Mouse (Mus musculus): ENCODE measurements at regions not wholly inside any gene's neighbourhood (a gene's known extent, or its start where the extent isn't known, plus 50 kb on each side); places are given as distances from the start of the nearest gene placed in this dataset.

DNA sequence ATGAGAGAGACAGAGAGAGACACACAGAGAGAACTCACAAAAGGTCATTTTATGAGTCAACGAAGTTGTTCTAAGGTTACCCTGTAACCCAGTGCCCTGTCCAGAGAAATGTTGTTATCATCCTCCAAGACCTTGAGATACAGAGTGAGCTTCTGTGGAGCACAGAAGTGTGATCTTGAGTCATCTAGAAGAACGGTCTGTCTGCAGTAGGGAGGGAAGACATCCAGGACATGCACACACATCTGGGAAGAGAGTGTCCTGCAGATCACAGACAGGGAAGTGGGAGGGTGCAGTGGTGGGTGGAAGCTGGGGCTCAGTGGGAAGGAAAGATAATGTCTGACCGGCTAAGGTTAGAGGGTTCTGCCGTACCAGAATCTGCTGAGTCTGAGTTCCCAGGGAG lies 155.3 kb downstream of the Fam169b start:
- no peak for DNase-seq
- TF ChIP-seq POLR2A (IDR thresholded peaks at IDR 0.05; ENCODE audit: control insufficient read depth, extremely low read depth, insufficient read depth, low read length, poor library complexity), result no peak
- TF ChIP-seq CTCF (IDR thresholded peaks at IDR 0.05; ENCODE audit: borderline replicate concordance, control insufficient read depth, extremely low read depth, insufficient read depth, low read length, poor library complexity), result no peak
- no peaks in the 10 kb centered on the region for H3K4me1 ChIP-seq (replicated peaks; ENCODE audit: control insufficient read depth, insufficient read depth, low read length)
- H3K27me3 ChIP-seq (ENCODE audit: control insufficient read depth, insufficient read depth, low read length), result no peaks in the 10 kb centered on the region
- H3K27ac ChIP-seq (ENCODE audit: control insufficient read depth, insufficient read depth, low read length), result no peak overlapping the region
- H3K4me3 ChIP-seq (ENCODE audit: control insufficient read depth, insufficient read depth, low read length), result no peak overlapping the region
- 81% methylated on average over 4 of the region's 4 CpGs for WGBS
- no peaks in the 10 kb centered on the region for H3K36me3 ChIP-seq (ENCODE audit: control insufficient read depth, insufficient read depth, low read length)

GRCm38 (mm10) chr7:68415890-68416289 lies 142.3 kb downstream of the Fam169b start:
- Histone ChIP-seq H3K4me3 (ENCODE audit: control insufficient read depth, insufficient read depth, low read length) (no peak overlapping the region), H3K27me3 (ENCODE audit: control insufficient read depth, insufficient read depth, low read length) (no peaks in the 10 kb centered on the region), H3K4me1 (replicated peaks; ENCODE audit: control insufficient read depth, insufficient read depth, low read length) (no peaks in the 10 kb centered on the region), H3K36me3 (ENCODE audit: control insufficient read depth, insufficient read depth, low read length) (no peaks in the 10 kb centered on the region), H3K27ac (ENCODE audit: control insufficient read depth, insufficient read depth, low read length) (no peak overlapping the region)
- no peak for DNase-seq
- 96% methylated on average over 7 of the region's 7 CpGs for WGBS
- TF ChIP-seq CTCF (IDR thresholded peaks at IDR 0.05; ENCODE audit: borderline replicate concordance, control insufficient read depth, extremely low read depth, insufficient read depth, low read length, poor library complexity) (no peak), POLR2A (IDR thresholded peaks at IDR 0.05; ENCODE audit: control insufficient read depth, extremely low read depth, insufficient read depth, low read length, poor library complexity) (no peak)

DNA sequence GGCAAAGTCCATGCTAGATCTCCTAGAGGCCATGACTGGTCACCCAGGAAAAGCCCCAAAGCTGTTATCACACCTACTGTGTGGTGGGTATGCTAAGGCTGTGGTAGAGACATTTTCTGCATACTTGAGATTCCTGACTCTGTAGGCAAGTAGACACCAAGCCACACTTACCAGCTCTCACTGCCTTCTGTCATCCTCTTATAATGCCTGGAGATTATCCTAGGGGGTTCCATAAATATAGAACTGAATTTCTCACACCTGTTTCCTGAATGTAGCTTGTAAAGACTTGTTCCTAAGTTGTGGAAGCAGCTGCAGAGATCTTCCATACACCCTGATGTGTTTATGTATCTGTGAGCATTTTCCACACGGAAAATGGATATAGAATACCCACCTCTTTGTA lies 139.1 kb downstream of the Fam169b start:
- H3K27ac ChIP-seq (ENCODE audit: control insufficient read depth, insufficient read depth, low read length), result no peak overlapping the region
- TF ChIP-seq POLR2A (IDR thresholded peaks at IDR 0.05; ENCODE audit: control insufficient read depth, extremely low read depth, insufficient read depth, low read length, poor library complexity), result no peak
- TF ChIP-seq CTCF (IDR thresholded peaks at IDR 0.05; ENCODE audit: borderline replicate concordance, control insufficient read depth, extremely low read depth, insufficient read depth, low read length, poor library complexity), result no peak
- no peaks in the 10 kb centered on the region for H3K36me3 ChIP-seq (ENCODE audit: control insufficient read depth, insufficient read depth, low read length)
- H3K4me3 ChIP-seq (ENCODE audit: control insufficient read depth, insufficient read depth, low read length), result no peak overlapping the region
- H3K27me3 ChIP-seq (ENCODE audit: control insufficient read depth, insufficient read depth, low read length), result no peaks in the 10 kb centered on the region
- WGBS, result 79% methylated on average over 1 of the region's 1 CpGs
- DNase-seq, result no peak
- H3K4me1 ChIP-seq (replicated peaks; ENCODE audit: control insufficient read depth, insufficient read depth, low read length), result no peaks in the 10 kb centered on the region
